Mouse (Mus musculus) heart, adult 2 months (tissue): ENCODE measurements at regions not wholly inside any gene's neighbourhood (a gene's known extent, or its start where the extent isn't known, plus 50 kb on each side); places are given as distances from the start of the nearest gene placed in this dataset.

ENCODE experiments used
- CTCF ChIP-seq: fragments of 200-600 bp; IDR thresholded peaks from 2 replicates; pipeline ENCODE4 v1.8.1; 2022; ENCODE audit warnings: antibody characterized with exemption, mild to moderate bottlenecking, moderate library complexity
- POLR2A ChIP-seq: fragments of 200-500 bp; IDR thresholded peaks from 2 replicates; pipeline ENCODE4 v1.6.1; 2011; ENCODE audit warnings: mild to moderate bottlenecking, low read depth, low read length, control low read depth; ENCODE audit not compliant: insufficient read depth

GRCm38 (mm10) chr13:101083416-101083815 lies 250.2 kb upstream of the Slc30a5 start:
- no peak for TF ChIP-seq CTCF
- TF ChIP-seq POLR2A = no peak
